18 mouse cellular contexts compared by ENCODE assay signal in genomic region chr5:38491763-38492162, GRCm38 (mm10). TPM values are rescaled to one million over a fixed set of nuclear protein-coding genes. Genes with fewer than 3 reads are reported as not detected.
DNase-seq lines count a peak whose midpoint lies in the region; ATAC-seq and TF ChIP-seq lines count a peak whose summit lies in the region.
"Had no signal": no experiment of that assay in that cellular context is flagged by ENCODE, and none has a peak within 500 bp of the region (broad histone marks: within the 10 kb centered on the region; RNA-seq: fewer than 3 reads in every experiment).

No protein-coding gene starts in this region.

- 0 out of 2 replicates have a peak, but pooled peaks cover 2% of the 10 kb centered on the region for H3K36me3 ChIP-seq in liver, adult 2 months (ENCODE audit: control insufficient read depth, insufficient read depth, low read length)
- H3K36me3 ChIP-seq in liver, embryonic 16.5 days (ENCODE audit: control insufficient read depth, insufficient read depth), result no peaks in the 10 kb centered on the region
- H3K36me3 ChIP-seq in liver, embryonic 11.5 days (ENCODE audit: control insufficient read depth, insufficient read depth, low read length), result no peaks in the 10 kb centered on the region
- H3K36me3 ChIP-seq in small intestine, adult 2 months (ENCODE audit: control insufficient read depth, insufficient read depth, low read length), result 0 out of 2 replicates have a peak, but pooled peaks cover 2% of the 10 kb centered on the region
- H3K36me3 ChIP-seq: embryonic facial prominence, embryonic 10.5 days; embryonic facial prominence, embryonic 12.5 days; forebrain, embryonic 15.5 days had no signal

- peak; percentile 99 for DNase-seq in liver, adult 2 months (ENCODE audit: extremely low read depth, low read depth, low spot score)
- DNase-seq in liver, result no peak
- no peak for DNase-seq in liver, embryonic 11.5 days (ENCODE audit: low spot score)
- no peak for DNase-seq in c-Kit-positive CD71-positive TER-119-positive erythroid progenitor cells, embryonic 14.5 days (ENCODE audit: low spot score)
- DNase-seq: adrenal gland, adult 2 months; adrenal gland, postnatal 10 days; adrenal gland, postnatal 25 days; cerebellum, adult 11-12 months; cerebellum, adult 2 months; cerebellum, adult 9-10 months; cerebellum, postnatal 10 days; cerebellum, postnatal 25 days had no signal

- peak; percentile 84; the same call in 1 of the 2 replicates for TF ChIP-seq POLR2A in liver, adult 2 months (IDR thresholded peaks at IDR 0.05; ENCODE audit: extremely low read depth, insufficient read depth, low read length)
- TF ChIP-seq POLR2A in small intestine, adult 2 months (IDR thresholded peaks at IDR 0.05; ENCODE audit: low read depth, low read length), result peak; percentile 67; the same call in 1 of the 2 replicates

- peak overlapping the region; percentile 82 for H3K9ac ChIP-seq in liver, adult 2 months (ENCODE audit: low read depth, low read length)
- no peak overlapping the region for H3K9ac ChIP-seq in liver, embryonic 16.5 days (ENCODE audit: low read depth, low read length)
- H3K9ac ChIP-seq in liver, embryonic 11.5 days (ENCODE audit: low read depth, low read length), result no peak overlapping the region
- H3K9ac ChIP-seq: embryonic facial prominence, embryonic 12.5 days; forebrain, embryonic 13.5 days; forebrain, embryonic 15.5 days had no signal

- no peak for TF ChIP-seq CTCF in liver, adult 2 months (IDR thresholded peaks at IDR 0.05; ENCODE audit: low read depth, low read length)
- TF ChIP-seq CTCF in small intestine, adult 2 months (IDR thresholded peaks at IDR 0.05; ENCODE audit: extremely low read depth, insufficient read length, insufficient replicate concordance, low read depth, low read length), result no peak

- H3K27ac ChIP-seq in liver, adult 2 months (replicated peaks; ENCODE audit: insufficient read depth, low read depth, low read length), result peak overlapping the region; percentile 80
- no peak overlapping the region for H3K27ac ChIP-seq in liver, embryonic 16.5 days (ENCODE audit: low read length)
- no peak overlapping the region for H3K27ac ChIP-seq in liver, embryonic 11.5 days (ENCODE audit: low read depth, low read length)
- peak overlapping the region; percentile 94 for H3K27ac ChIP-seq in small intestine, adult 2 months (ENCODE audit: insufficient read depth, low read depth, low read length)
- H3K27ac ChIP-seq: embryonic facial prominence, embryonic 10.5 days; embryonic facial prominence, embryonic 12.5 days; forebrain, embryonic 13.5 days; forebrain, embryonic 15.5 days had no signal

- no peak overlapping the region for H3K4me2 ChIP-seq in liver, embryonic 16.5 days (ENCODE audit: low read depth, low read length)
- no peak overlapping the region for H3K4me2 ChIP-seq in liver, embryonic 11.5 days
- H3K4me2 ChIP-seq: embryonic facial prominence, embryonic 12.5 days; forebrain, embryonic 13.5 days; forebrain, embryonic 15.5 days had no signal

- WGBS in liver, adult 2 months, result 22% methylated on average over 8 of the region's 8 CpGs
- 64% methylated on average over 8 of the region's 8 CpGs for WGBS in liver, embryonic 16.5 days (ENCODE audit: insufficient replicate concordance)
- 82% methylated on average over 8 of the region's 8 CpGs for WGBS in liver, embryonic 11.5 days
- 30% methylated on average over 8 of the region's 8 CpGs for WGBS in small intestine, adult 2 months

- no peaks in the 10 kb centered on the region for H3K27me3 ChIP-seq in liver, adult 2 months (ENCODE audit: control insufficient read depth, insufficient read depth, low read length)
- H3K27me3 ChIP-seq in liver, embryonic 16.5 days (ENCODE audit: control insufficient read depth, insufficient read depth, low read depth, low read length), result no peaks in the 10 kb centered on the region
- no peaks in the 10 kb centered on the region for H3K27me3 ChIP-seq in liver, embryonic 11.5 days (replicated peaks; ENCODE audit: control insufficient read depth, insufficient read depth, low read length)
- H3K27me3 ChIP-seq in small intestine, adult 2 months (ENCODE audit: control insufficient read depth, insufficient read depth, low read length), result no peaks in the 10 kb centered on the region
- H3K27me3 ChIP-seq: embryonic facial prominence, embryonic 12.5 days; forebrain, embryonic 13.5 days; forebrain, embryonic 15.5 days had no signal

- peak overlapping the region; percentile 62; the same call in 1 of the 2 replicates for H3K4me3 ChIP-seq in liver, adult 2 months (ENCODE audit: insufficient read depth, low read depth, low read length)
- peak overlapping the region; percentile 46 for H3K4me3 ChIP-seq in liver, embryonic 16.5 days (ENCODE audit: low read depth, low read length)
- H3K4me3 ChIP-seq in liver, embryonic 11.5 days (ENCODE audit: low read depth, low read length), result no peak overlapping the region
- peak overlapping the region; percentile 52 for H3K4me3 ChIP-seq in small intestine, adult 2 months (ENCODE audit: low read depth, low read length)
- H3K4me3 ChIP-seq: embryonic facial prominence, embryonic 10.5 days; embryonic facial prominence, embryonic 12.5 days; forebrain, embryonic 13.5 days; forebrain, embryonic 15.5 days had no signal

- H3K9me3 ChIP-seq in liver, embryonic 16.5 days (replicated peaks; ENCODE audit: control insufficient read depth, low read length), result no peaks in the 10 kb centered on the region
- H3K9me3 ChIP-seq in liver, embryonic 11.5 days (ENCODE audit: control insufficient read depth, low read length), result no peaks in the 10 kb centered on the region
- H3K9me3 ChIP-seq: embryonic facial prominence, embryonic 10.5 days; embryonic facial prominence, embryonic 12.5 days; forebrain, embryonic 13.5 days; forebrain, embryonic 15.5 days had no signal

- ATAC-seq in liver, embryonic 16.5 days (ENCODE audit: low read depth), result peak; percentile 52; the same call in 1 of the 2 replicates
- no peak for ATAC-seq in liver, embryonic 11.5 days (replicated peaks; ENCODE audit: low FRiP score)
- ATAC-seq: forebrain, embryonic 13.5 days; forebrain, embryonic 15.5 days had no signal

- H3K79me2 ChIP-seq in liver, adult 2 months (ENCODE audit: control insufficient read depth, insufficient read depth, low read length), result peaks cover 6% of the 10 kb centered on the region; the same call in 1 of the 2 replicates

- peaks cover 20% of the 10 kb centered on the region for H3K4me1 ChIP-seq in liver, adult 2 months (ENCODE audit: control insufficient read depth, insufficient read depth, low read length)
- H3K4me1 ChIP-seq in liver, embryonic 16.5 days (ENCODE audit: control insufficient read depth, low read depth, low read length), result peaks cover 11% of the 10 kb centered on the region
- H3K4me1 ChIP-seq in liver, embryonic 11.5 days (replicated peaks; ENCODE audit: control insufficient read depth, insufficient read depth, low read length), result peaks cover 4% of the 10 kb centered on the region; the same call in 1 of the 2 replicates
- H3K4me1 ChIP-seq in small intestine, adult 2 months (ENCODE audit: control insufficient read depth, insufficient read depth, insufficient read length, low read length), result peaks cover 15% of the 10 kb centered on the region
- H3K4me1 ChIP-seq: embryonic facial prominence, embryonic 12.5 days; forebrain, embryonic 13.5 days; forebrain, embryonic 15.5 days had no signal

RNA-seq across cellular contexts. Expression of gene Slc2a9, which starts 11.2 kb away (rescaled TPM):
- 48.3 and 80.8 TPM in 2 replicates for total RNA-seq in liver, adult 2 months (2014; rRNA removed)
- 30.7 and 33.0 TPM in 2 replicates for polyA plus RNA-seq in liver, adult 2 months (2012; rRNA removed)
- 3.6 and 4.0 TPM in 2 replicates for polyA plus RNA-seq in liver, embryonic 16.5 days (2015; fragmentation: Nextera tagmentation; extraction: Ambion mirVana)
- 0.60 and 1.8 TPM in 2 replicates for polyA plus RNA-seq in liver, embryonic 11.5 days (2014; fragmentation: Nextera tagmentation; extraction: Ambion mirVana)
- polyA plus RNA-seq in small intestine, adult 2 months (2012; rRNA removed), result 5.4 and 17.3 TPM in 2 replicates

Comparison
In these comparisons a context has a peak if more than half of its experiments do, and no peak if none do; other contexts are left out.
1. H3K27ac ChIP-seq: peak in liver, adult 2 months (single experiment) and small intestine, adult 2 months (single experiment); none in liver, embryonic 16.5 days (single experiment) and liver, embryonic 11.5 days (single experiment).